Mouse (Mus musculus) gastrocnemius, postnatal 14 days (tissue): ENCODE results near the gene Sytl4. TPM values are rescaled to one million over a fixed set of nuclear protein-coding genes. Genes with fewer than 3 reads are reported as not detected.

Source experiments
- DNase-seq: peaks from one replicate; pipeline ENCODE4 v3.0.0; 2021; ENCODE audit warnings: mixed read lengths
- intact Hi-C: fragments of 180-260 bp; cut with DNase I; formaldehyde crosslinking; loops from one replicate; pipeline ENCODE4 v1.15.1; 2025; ENCODE audit warnings: low total_unique reads
- long read RNA-seq, 2 experiments: library from polyadenylated mRNA; stranded (forward); transcript quantifications; one replicate each; pipeline ENCODE4 v2.0.0; 2021
- total RNA-seq, 2 experiments: library from RNA; stranded (reverse); gene quantifications; 2 replicates each; pipeline ENCODE4 v1.2.3; 2021

The Sytl4 gene
- total RNA-seq: 1 to 10 TPM in 1 of 2 experiments, under 1 TPM in 1; 0.95 to 1.1 TPM
- long read RNA-seq, experiment 1: 0 reads
- long read RNA-seq, experiment 2: 0 reads

GRCm38 (mm10) chrX:133981231-133982002 lies at the start of gene Sytl4:
Gene Sytl4 (minus strand): TSS chrX:133981812.
- intact Hi-C loops: no loop called here
- DNase-seq: peak; percentile 5

DNA sequence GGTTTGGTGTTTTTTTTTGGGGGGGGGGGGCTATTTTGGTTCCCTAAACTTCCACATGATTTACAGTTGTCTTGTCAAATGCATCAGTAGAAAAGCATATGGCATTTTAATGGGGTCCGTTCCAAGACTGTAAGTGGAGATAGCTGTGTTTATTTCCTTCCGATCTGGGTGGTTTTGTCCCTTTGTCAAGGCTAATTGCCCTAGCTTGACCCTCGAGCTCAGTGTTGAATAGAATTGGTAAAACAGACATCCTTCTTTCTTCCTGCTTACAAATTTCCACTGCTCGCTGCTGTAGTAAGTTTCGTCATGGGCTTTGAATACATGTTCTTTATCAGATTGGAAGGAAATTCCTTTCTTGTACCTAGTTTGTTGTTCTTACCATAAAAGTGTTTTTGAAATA lies 39.1 kb upstream of the Sytl4 start:
- intact Hi-C loops: no loop called here
- no peak for DNase-seq

GRCm38 (mm10) chrX:134019005-134019404 lies 37.4 kb upstream of the Sytl4 start:
- DNase-seq: peak; percentile 45
- intact Hi-C loops: loop anchor here (5.0 kb wide), 1 partner anchor 72 kb away; no protein-coding TSS in a partner anchor

DNA sequence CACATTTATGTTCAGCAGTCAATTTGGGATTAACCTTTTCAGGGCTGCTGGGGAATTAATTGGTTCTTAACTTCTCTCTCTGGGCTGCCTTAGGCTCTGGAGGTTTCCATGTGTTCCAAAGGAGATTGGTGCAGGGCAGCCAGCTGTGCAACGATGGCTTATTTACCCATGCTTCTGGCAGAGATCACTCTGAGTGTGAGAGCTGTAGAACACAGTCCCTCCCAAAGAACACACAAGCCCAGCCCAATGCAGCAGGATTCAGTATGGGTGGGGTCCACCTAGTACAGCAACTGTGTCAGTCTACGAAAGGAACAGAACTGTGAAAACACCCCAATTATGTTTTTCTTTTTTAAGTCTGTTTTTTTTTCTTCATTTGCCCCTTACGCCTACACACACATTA lies 14.3 kb upstream of the Sytl4 start:
- intact Hi-C loops: no loop called here
- DNase-seq: no peak

GRCm38 (mm10) chrX:133964615-133965014 lies 17.0 kb downstream of the Sytl4 start:
- intact Hi-C loops: no loop called here
- no peak for DNase-seq

DNA sequence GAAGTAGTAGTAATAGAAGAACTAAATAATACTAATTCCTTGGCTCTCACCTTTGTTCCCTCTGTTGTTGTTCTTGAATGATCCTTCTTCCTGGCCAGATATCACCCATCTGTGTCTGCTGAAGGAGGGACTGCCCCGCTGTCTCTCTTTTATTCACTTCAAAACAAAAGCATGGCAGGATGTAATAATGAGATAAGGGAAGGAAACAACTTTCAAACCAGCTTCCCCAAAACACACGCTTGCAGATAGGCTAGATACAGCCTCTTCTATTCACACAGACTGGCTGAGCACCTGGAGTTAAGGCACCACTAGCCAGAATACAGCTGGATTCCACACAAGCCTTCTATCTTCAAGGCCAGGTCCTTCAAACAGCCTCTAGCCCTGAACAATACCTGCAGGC lies 21.0 kb downstream of the Sytl4 start:
- intact Hi-C loops: no loop called here

GRCm38 (mm10) chrX:133954661-133955060 lies 27.0 kb downstream of the Sytl4 start:
- DNase-seq: no peak
- intact Hi-C loops: no loop called here

More for the DNA sequence above, 21.0 kb downstream of the Sytl4 start:
- no peak for DNase-seq

DNA sequence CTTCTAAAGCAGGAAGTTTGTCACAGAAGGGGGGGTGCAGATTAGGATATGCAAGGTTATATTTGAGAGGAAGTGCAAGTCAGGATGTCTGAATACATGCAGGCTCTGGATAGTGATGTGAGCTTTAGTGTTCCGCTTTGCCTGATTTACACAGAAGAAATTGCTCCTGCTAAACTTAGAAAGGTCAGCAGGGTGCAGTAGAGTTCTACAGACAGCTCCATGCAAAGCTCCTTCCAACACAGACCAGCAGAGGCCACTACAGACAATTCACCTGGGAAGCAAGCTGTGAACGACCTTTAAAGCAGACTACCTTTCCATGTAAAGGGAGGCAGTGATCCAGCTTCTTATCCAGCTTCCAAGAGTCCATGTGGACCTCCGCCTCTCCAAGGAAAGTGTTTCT lies 34.2 kb downstream of the Sytl4 start:
- peak; percentile 12 for DNase-seq
- intact Hi-C loops: loop anchor here (5.0 kb wide), 1 partner anchor 70 kb away; no protein-coding TSS in a partner anchor

DNA sequence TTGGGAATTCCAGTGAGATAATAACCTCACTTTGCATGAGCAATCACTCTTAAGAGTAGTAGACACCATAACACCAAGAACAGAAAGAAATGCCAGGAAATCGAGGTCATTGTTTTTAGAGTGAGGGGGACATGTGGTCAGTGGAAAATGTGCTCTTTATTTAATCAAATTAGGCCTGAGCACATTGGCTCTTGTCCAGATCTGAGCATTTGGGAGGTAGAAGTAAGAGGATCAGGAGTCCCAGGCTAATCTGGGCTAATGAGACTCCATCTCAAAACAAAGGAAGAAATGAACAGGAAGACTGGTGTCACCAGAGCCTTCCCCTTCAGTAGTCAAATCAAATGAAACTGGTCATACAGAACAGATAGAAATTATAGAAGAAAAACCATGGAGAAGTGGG lies 42.1 kb downstream of the Sytl4 start:
- no peak for DNase-seq
- intact Hi-C loops: no loop called here

DNA sequence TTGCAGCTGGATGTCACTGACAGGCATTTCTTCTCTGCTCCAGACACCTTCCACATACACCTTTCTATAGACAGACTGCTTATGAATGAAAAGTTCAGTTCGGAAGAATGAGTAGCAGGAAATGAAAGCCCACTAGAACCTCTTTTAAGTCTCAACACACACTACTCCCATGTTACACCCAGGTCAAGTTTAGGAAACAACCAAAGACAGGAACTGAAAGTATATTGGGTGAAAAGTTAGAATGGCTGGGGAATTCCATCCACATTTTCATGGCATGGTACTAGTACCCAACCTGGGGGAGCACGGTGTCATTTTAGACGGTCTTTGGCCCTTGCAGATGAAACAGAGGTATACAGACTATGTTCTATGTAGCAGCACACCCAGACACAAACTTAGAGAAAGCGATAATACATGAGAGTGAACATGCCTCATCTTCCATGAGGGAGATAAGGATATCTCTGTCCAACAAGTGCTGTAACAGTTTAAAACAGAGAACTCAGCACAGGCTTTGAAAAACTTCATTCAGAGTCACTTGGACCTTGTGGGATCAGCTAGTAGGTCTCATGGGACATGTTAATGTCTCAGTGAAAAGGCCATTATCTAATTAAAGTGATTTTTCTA lies 44.9 kb downstream of the Sytl4 start:
- intact Hi-C loops: no loop called here
- DNase-seq: no peak

DNA sequence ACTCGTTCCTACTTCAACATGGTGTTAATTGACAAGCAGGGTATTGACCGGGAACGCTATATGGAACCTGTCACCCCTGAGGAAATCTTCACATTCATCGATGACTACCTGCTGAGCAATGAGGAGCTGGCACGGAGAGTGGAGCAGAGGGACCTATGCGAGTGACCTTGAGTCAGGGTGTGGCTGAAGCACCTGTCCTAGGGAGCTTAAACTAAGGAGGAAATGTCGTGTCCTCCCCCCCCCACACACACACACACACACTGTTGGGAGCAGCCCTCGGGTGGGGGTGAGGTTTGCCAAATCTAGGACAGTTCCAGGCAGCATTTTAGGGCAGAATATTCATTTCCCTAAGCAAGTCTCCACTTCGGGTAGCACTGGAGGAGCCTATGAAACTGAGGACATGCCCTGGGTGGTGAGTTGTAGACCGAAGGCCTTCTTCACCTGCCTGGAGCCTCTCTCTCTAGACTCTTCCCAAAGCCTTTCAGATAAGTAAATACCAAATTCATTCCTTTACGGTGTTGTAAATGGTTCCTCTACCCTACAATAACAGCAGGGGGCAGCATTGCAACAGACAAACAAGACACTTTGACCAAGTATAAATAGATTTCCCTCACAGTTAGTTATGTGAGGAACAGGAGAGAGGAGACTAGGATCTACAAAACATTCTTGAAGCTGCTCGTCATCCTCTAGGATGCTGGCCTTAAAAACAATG lies 50.2 kb downstream of the Sytl4 start:
- DNase-seq: no peak
- intact Hi-C loops: no loop called here

GRCm38 (mm10) chrX:133926760-133927159 lies 54.9 kb downstream of the Sytl4 start:
- intact Hi-C loops: no loop called here
- no peak for DNase-seq

- DNase-seq: no peak
- intact Hi-C loops: no loop called here
Observed at GRCm38 (mm10) chrX:133921187-133921586, 60.4 kb downstream of the Sytl4 start.

DNA sequence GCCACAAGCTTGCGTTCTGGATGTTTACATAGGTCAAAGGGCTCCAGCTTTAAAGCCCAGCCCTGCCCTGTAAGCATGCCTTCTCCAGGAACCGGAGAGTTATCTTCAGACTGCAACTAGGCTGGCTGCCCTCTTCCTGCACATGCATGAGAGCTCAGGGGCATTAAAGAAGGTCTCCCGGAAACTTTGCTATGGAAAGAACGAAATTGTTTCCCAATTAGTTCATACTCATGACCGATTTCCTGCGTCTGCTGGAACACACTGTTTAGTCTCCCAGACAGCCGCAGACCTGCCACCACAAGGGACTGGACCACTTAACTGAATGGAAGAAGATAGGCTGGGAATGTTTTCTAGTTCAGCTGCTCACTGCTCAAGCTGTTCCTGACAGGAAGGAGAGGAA lies 67.4 kb downstream of the Sytl4 start:
- DNase-seq: no peak
- intact Hi-C loops: no loop called here

GRCm38 (mm10) chrX:133913006-133913405 lies 68.6 kb downstream of the Sytl4 start:
- intact Hi-C loops: no loop called here
- DNase-seq: no peak

DNA sequence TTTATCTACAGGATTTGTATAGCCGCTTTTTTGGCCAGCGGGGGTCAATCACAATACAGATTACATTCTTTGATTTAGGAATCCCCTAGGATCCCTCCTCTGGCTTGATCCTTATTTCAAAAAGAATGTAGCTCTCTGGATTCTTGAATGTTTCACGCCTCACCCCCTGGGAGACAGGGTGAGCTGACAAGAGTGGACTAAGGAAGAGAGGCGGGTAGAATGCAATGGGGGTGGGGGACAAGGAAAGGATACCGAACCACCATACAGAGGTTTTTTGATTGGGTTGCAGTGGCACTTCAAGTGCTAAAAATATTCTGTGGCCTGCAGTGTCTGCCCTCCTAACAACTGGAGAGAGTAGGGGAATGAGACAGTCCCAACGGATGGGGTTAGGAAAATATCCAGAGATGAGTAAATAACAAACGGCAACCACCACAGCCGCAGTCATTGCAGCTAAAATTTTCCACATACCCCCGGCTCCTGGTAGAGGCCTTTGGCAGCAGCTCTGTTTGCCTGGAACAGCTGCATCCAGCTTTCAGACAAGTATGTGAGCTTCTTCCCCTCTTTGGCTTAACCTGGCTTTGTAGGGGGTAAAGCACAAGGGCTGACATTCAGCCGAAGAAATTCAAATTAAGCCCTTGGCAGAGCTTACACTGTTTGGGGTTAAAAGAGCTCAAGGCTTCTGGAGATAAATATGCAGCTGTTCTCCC lies 70.1 kb downstream of the Sytl4 start:
- no peak for DNase-seq
- intact Hi-C loops: no loop called here

GRCm38 (mm10) chrX:133908261-133908660 lies 73.4 kb downstream of the Sytl4 start, which contains the start of gene Srpx2:
Gene Srpx2 (plus strand): TSS chrX:133908426.
- intact Hi-C loops: no loop called here
- DNase-seq: no peak

DNA sequence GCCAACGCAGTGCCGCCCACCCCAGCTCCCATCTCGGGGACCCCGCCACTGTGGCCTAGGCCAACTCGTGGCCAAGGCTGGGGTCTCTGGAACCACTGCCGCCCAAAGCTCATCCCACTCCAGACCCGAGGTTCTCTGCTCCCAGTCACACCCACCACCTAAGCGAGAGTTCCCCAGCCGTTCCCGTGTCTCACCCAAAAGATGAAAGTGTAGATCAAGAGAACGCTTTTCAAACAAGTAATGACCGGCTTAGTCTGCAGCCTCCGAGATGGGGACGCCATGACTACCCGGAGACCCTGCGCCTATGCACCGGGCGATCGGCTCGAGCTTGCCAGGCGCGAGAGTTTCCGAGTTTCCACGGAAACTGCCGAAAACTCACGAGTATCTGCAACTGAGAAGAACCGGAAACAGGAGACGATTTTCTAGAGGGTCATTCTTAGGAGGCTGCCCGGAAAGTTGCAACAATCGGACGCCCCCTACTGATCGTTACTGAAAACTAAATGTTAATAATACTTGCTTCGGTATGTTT lies 83.5 kb downstream of the Sytl4 start, which contains the start of gene Tspan6:
Tspan6 (minus strand) TSS at position 416 of the 529 bp plus-strand sequence.
- DNase-seq: peak; percentile 73
- intact Hi-C loops: no loop called here

DNA sequence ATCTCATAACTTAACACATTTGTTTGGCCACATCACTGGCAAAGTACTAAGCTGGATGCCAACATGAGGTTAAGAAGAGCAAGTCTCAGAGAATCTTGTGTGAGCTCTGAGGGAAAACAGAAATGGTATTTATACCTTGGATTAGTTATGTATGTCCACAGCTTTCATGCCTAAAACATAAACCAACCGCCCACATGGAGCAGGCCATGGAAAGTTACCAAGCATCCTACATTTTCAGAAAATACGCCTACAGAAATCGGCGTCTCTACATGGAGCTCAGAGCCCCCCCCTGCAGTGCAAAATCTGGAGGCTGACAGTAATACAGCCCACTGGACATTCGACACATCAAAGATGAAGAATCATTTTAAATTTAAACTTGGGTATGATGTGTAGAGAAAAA lies 93.5 kb downstream of the Sytl4 start:
- intact Hi-C loops: no loop called here

More for the DNA sequence above, 93.5 kb downstream of the Sytl4 start:
- DNase-seq: no peak
